Mouse (Mus musculus): ENCODE measurements around the gene 1700034I23Rik. TPM values are rescaled to one million over a fixed set of nuclear protein-coding genes. Genes with fewer than 3 reads are reported as not detected.
"Not testable (repeated sequence)": the region's sequence is repeated elsewhere in the genome, so short reads cannot be mapped to it uniquely, and the experiment has no call there.

The 1700034I23Rik gene
- polyA plus RNA-seq, 1 experiment: 145 TPM

DNA sequence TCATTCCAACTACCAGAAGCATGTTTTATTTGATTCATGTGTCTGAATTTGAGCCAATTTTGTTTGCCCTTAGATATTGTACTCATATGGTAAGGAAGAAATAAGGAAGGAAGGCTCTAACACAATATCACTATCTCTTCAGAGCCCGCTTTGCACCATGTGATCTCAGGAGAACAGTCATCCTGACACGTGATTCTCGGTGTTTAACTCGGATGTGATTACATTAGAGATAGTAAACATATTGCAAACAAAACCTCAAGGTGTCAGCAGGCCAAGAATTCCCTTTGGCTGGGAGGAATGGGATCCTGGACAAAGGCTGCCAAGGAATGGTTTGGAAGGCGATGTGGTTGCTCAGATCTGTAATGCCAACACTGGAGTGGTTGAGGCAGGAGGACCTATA is 35.8 kb upstream of the 1700034I23Rik start:
- Histone ChIP-seq H3K27ac (ENCODE audit: control insufficient read depth, insufficient read depth, low read depth, low read length) (no peak overlapping the region), H3K36me3 (ENCODE audit: control insufficient read depth, insufficient read depth, low read length) (no peaks in the 10 kb centered on the region; the same call in 1 of the 2 replicates), H3K27me3 (ENCODE audit: control insufficient read depth, insufficient read depth, low read length) (no peaks in the 10 kb centered on the region), H3K4me3 (ENCODE audit: control insufficient read depth, low read depth, low read length) (no peak overlapping the region), H3K4me1 (ENCODE audit: control insufficient read depth, insufficient read depth, low read length) (no peaks in the 10 kb centered on the region)
- TF ChIP-seq CTCF (IDR thresholded peaks at IDR 0.05; ENCODE audit: control insufficient read depth, insufficient read depth, insufficient replicate concordance, low read depth, low read length): no peak
- no peak for TF ChIP-seq POLR2A (IDR thresholded peaks at IDR 0.05; ENCODE audit: control insufficient read depth, low read depth, low read length)

DNA sequence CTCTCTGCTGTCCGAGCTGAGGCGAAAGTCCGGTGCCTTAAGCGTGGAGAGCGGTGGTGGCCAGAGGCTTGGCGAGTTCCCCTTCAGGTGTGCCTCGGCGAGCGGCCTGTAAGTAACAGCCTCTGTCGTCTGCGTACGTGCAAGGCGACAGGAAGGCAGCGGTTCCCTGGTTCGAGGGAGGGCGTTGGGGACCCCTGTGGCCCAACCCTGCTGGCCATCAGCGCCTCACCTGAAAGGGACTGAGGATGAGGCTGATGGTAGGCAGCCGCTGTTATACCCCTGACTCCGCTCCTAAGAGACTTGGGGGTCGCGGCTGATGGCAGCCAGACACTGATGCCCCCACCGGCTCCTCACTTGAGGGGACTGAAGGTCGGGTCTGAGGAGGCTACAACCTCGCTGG is 8.0 kb downstream of the 1700034I23Rik start:
- Histone ChIP-seq H3K4me3 (ENCODE audit: control insufficient read depth, low read depth, low read length) (peak overlapping the region; percentile 62), H3K27ac (ENCODE audit: control insufficient read depth, insufficient read depth, low read depth, low read length) (peak overlapping the region; percentile 45; the same call in 1 of the 2 replicates)
- not testable (repeated sequence) for H3K4me1 ChIP-seq (ENCODE audit: control insufficient read depth, insufficient read depth, low read length); H3K27me3 ChIP-seq (ENCODE audit: control insufficient read depth, insufficient read depth, low read length); H3K36me3 ChIP-seq (ENCODE audit: control insufficient read depth, insufficient read depth, low read length)

DNA sequence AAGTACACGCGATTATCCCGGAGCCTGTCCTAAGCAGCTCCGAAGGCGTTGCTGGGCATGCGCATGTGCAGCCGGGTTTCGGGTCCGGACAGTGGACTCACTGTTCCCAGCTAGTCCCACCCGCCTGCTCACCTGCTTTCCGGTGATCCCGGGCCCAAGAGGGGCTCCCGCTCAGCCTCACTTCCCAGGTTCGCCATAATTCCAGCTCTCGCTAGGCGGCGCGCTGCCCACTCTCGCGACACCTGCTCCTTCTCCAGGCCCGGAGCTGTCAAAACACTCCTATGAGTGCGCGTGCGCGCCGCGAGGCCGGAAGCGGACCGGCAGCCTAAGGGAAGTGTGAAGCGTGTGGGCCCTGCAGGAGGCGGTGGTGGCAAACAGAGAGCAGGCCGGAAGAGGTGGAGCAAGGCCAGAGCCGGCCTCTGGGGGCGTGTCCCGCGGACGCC is 8.5 kb downstream of the 1700034I23Rik start:
- not testable (repeated sequence) for H3K27me3 ChIP-seq (ENCODE audit: control insufficient read depth, insufficient read depth, low read length); H3K4me1 ChIP-seq (ENCODE audit: control insufficient read depth, insufficient read depth, low read length); H3K36me3 ChIP-seq (ENCODE audit: control insufficient read depth, insufficient read depth, low read length)
- TF ChIP-seq POLR2A (IDR thresholded peaks at IDR 0.05; ENCODE audit: control insufficient read depth, low read depth, low read length) (peak; percentile 36; the same call in 1 of the 2 replicates), CTCF (IDR thresholded peaks at IDR 0.05; ENCODE audit: control insufficient read depth, insufficient read depth, insufficient replicate concordance, low read depth, low read length) (peak; percentile 28)
- H3K4me3 ChIP-seq (ENCODE audit: control insufficient read depth, low read depth, low read length): peak overlapping the region; percentile 62
- peak overlapping the region; percentile 71; the same call in 1 of the 2 replicates for H3K27ac ChIP-seq (ENCODE audit: control insufficient read depth, insufficient read depth, low read depth, low read length)

- H3K27me3 ChIP-seq (ENCODE audit: control insufficient read depth, insufficient read depth, low read length); H3K4me1 ChIP-seq (ENCODE audit: control insufficient read depth, insufficient read depth, low read length); H3K27ac ChIP-seq (ENCODE audit: control insufficient read depth, insufficient read depth, low read depth, low read length); H3K36me3 ChIP-seq (ENCODE audit: control insufficient read depth, insufficient read depth, low read length): not testable (repeated sequence)
- H3K4me3 ChIP-seq (ENCODE audit: control insufficient read depth, low read depth, low read length): peak overlapping the region; percentile 58; the same call in 1 of the 2 replicates
These were observed 49.1 kb downstream of the 1700034I23Rik start for GRCm38 (mm10) chr3:40853123-40853738.

Other genes starting within 250 kb of the 1700034I23Rik start
- 25.2 and 30.0 TPM in 2 replicates for gene Slc25a31, start 193.7 kb downstream of the 1700034I23Rik start, polyA plus RNA-seq (2012; rRNA removed)
- gene Hspa4l, start 158.0 kb downstream of the 1700034I23Rik start, polyA plus RNA-seq (2012; rRNA removed): 216 and 222 TPM in 2 replicates
- gene Plk4, start 102.5 kb downstream of the 1700034I23Rik start, polyA plus RNA-seq (2012; rRNA removed): 35.2 and 40.1 TPM in 2 replicates
- 1.6 and 1.9 TPM in 2 replicates for gene Mfsd8, start 55.7 kb downstream of the 1700034I23Rik start, polyA plus RNA-seq (2012; rRNA removed)
- gene Abhd18, start 55.6 kb downstream of the 1700034I23Rik start, polyA plus RNA-seq (2012; rRNA removed): 6.4 and 8.7 TPM in 2 replicates
- gene Larp1b, start 47.3 kb upstream of the 1700034I23Rik start, polyA plus RNA-seq (2012; rRNA removed): 114 and 127 TPM in 2 replicates
- gene Pgrmc2, start 180.5 kb upstream of the 1700034I23Rik start, polyA plus RNA-seq (2012; rRNA removed): 36.1 and 40.1 TPM in 2 replicates